Mouse (Mus musculus): ENCODE results near the gene Pnpla3. TPM values are rescaled to one million over a fixed set of nuclear protein-coding genes. Genes with fewer than 3 reads are reported as not detected.
A peak's percentile ranks its signal among the peaks of the same experiment; 100 is the strongest.
"Not testable (repeated sequence)": the region's sequence is repeated elsewhere in the genome, so short reads cannot be mapped to it uniquely, and the experiment has no call there.

The Pnpla3 gene
- total RNA-seq, 2 experiments from 2014 or later, result 7.3 to 8.1 TPM

GRCm38 (mm10) chr15:84140109-84140508 is 27.5 kb upstream of the Pnpla3 start:
- DNase-seq (ENCODE audit: low spot score in 2 of 2), result no peak
- H3K4me3 ChIP-seq, result no peak overlapping the region
- TF ChIP-seq CTCF (conservative IDR thresholded peaks at IDR 0.05), result no peak
- H3K27ac ChIP-seq, result no peak overlapping the region

GRCm38 (mm10) chr15:84140929-84141328 is 26.7 kb upstream of the Pnpla3 start:
- no peak for DNase-seq (ENCODE audit: low spot score in 2 of 2)
- Histone ChIP-seq H3K27ac (no peak overlapping the region), H3K4me3 (no peak overlapping the region)
- TF ChIP-seq CTCF (conservative IDR thresholded peaks at IDR 0.05), result no peak

- H3K4me3 ChIP-seq, result no peak overlapping the region
- no peak overlapping the region for H3K27ac ChIP-seq
- DNase-seq (ENCODE audit: low spot score in 2 of 2), result no peak
- TF ChIP-seq CTCF (conservative IDR thresholded peaks at IDR 0.05), result no peak
Observed at GRCm38 (mm10) chr15:84156158-84156557, 11.5 kb upstream of the Pnpla3 start.

GRCm38 (mm10) chr15:84157530-84157929 is 10.1 kb upstream of the Pnpla3 start:
- not testable (repeated sequence) for DNase-seq (ENCODE audit: low spot score in 2 of 2); H3K4me3 ChIP-seq; H3K27ac ChIP-seq

- TF ChIP-seq CTCF (conservative IDR thresholded peaks at IDR 0.05), result no peak
- DNase-seq (ENCODE audit: low spot score in 2 of 2), result no peak
- Histone ChIP-seq H3K4me3 (no peak overlapping the region), H3K27ac (no peak overlapping the region)
Observed at GRCm38 (mm10) chr15:84161871-84162270, 5.8 kb upstream of the Pnpla3 start.

GRCm38 (mm10) chr15:84166818-84167217 is 819 bp upstream of the Pnpla3 start:
- H3K27ac ChIP-seq, result no peak overlapping the region

GRCm38 (mm10) chr15:84168170-84169161 is 829 bp downstream of the Pnpla3 start:
- no peak for TF ChIP-seq CTCF (conservative IDR thresholded peaks at IDR 0.05)
- DNase-seq (ENCODE audit: low spot score in 2 of 2), result peak in 1 of 2 experiments; percentile 34
- peak overlapping the region; percentile 89 for H3K4me3 ChIP-seq
- H3K27ac ChIP-seq, result peak overlapping the region; percentile 91

More at GRCm38 (mm10) chr15:84166818-84167217, 819 bp upstream of the Pnpla3 start:
- no peak for TF ChIP-seq CTCF (conservative IDR thresholded peaks at IDR 0.05)
- no peak for DNase-seq (ENCODE audit: low spot score in 2 of 2)
- H3K4me3 ChIP-seq, result no peak overlapping the region

- peak in 1 of 2 experiments; percentile 5 for DNase-seq (ENCODE audit: low spot score in 2 of 2)
- Histone ChIP-seq H3K4me3 (no peak overlapping the region), H3K27ac (no peak overlapping the region)
- TF ChIP-seq CTCF (conservative IDR thresholded peaks at IDR 0.05), result no peak
Observed at GRCm38 (mm10) chr15:84169511-84169910, 1.9 kb downstream of the Pnpla3 start.

GRCm38 (mm10) chr15:84171166-84171565 is 3.5 kb downstream of the Pnpla3 start:
- Histone ChIP-seq H3K4me3 (no peak overlapping the region), H3K27ac (no peak overlapping the region)
- no peak for DNase-seq (ENCODE audit: low spot score in 2 of 2)
- TF ChIP-seq CTCF (conservative IDR thresholded peaks at IDR 0.05), result no peak

- Histone ChIP-seq H3K4me3 (no peak overlapping the region), H3K27ac (no peak overlapping the region)
- TF ChIP-seq CTCF (conservative IDR thresholded peaks at IDR 0.05), result no peak
- peak in 1 of 2 experiments; percentile 47 for DNase-seq (ENCODE audit: low spot score in 2 of 2)
Observed at GRCm38 (mm10) chr15:84178733-84179132, 11.1 kb downstream of the Pnpla3 start.

- Histone ChIP-seq H3K4me3 (no peak overlapping the region), H3K27ac (no peak overlapping the region)
- no peak for DNase-seq (ENCODE audit: low spot score in 2 of 2)
- TF ChIP-seq CTCF (conservative IDR thresholded peaks at IDR 0.05), result no peak
Observed at GRCm38 (mm10) chr15:84182000-84182399, 14.4 kb downstream of the Pnpla3 start.

GRCm38 (mm10) chr15:84183967-84184366 is 16.3 kb downstream of the Pnpla3 start:
- TF ChIP-seq CTCF (conservative IDR thresholded peaks at IDR 0.05), result no peak
- no peak for DNase-seq (ENCODE audit: low spot score in 2 of 2)
- Histone ChIP-seq H3K27ac (no peak overlapping the region), H3K4me3 (no peak overlapping the region)

- no peak overlapping the region for H3K27ac ChIP-seq
- DNase-seq (ENCODE audit: low spot score in 2 of 2), result no peak
- H3K4me3 ChIP-seq, result no peak overlapping the region
- TF ChIP-seq CTCF (conservative IDR thresholded peaks at IDR 0.05), result no peak
Observed at GRCm38 (mm10) chr15:84186196-84186595, 18.6 kb downstream of the Pnpla3 start.
